In genomic region chr13:48153248-48153647, GRCm38 (mm10) we compare ENCODE assay signal across 14 mouse cellular contexts.
DNase-seq lines count a peak whose midpoint lies in the region; ATAC-seq lines count a peak whose summit lies in the region.
"Had no signal": no experiment of that assay in that cellular context is flagged by ENCODE, and none has a peak within 500 bp of the region (broad histone marks: within the 10 kb centered on the region; RNA-seq: fewer than 3 reads in every experiment).

No protein-coding gene starts in this region.

- H3K4me3 ChIP-seq in forebrain, embryonic 13.5 days: no peak overlapping the region
- no peak overlapping the region for H3K4me3 ChIP-seq in midbrain, embryonic 13.5 days (replicated peaks)
- H3K4me3 ChIP-seq: embryonic facial prominence, embryonic 10.5 days had no signal

- peak overlapping the region; percentile 77 for H3K27ac ChIP-seq in forebrain, embryonic 13.5 days
- peak overlapping the region; percentile 44; the same call in 1 of the 2 replicates for H3K27ac ChIP-seq in midbrain, embryonic 13.5 days
- H3K27ac ChIP-seq: embryonic facial prominence, embryonic 10.5 days; kidney, postnatal 0 days had no signal

- H3K4me2 ChIP-seq in forebrain, embryonic 13.5 days: no peak overlapping the region
- H3K4me2 ChIP-seq in midbrain, embryonic 13.5 days (replicated peaks): no peak overlapping the region
- H3K4me2 ChIP-seq: heart, embryonic 11.5 days had no signal

- H3K4me1 ChIP-seq in forebrain, embryonic 13.5 days: peaks cover 45% of the 10 kb centered on the region
- peaks cover 25% of the 10 kb centered on the region for H3K4me1 ChIP-seq in midbrain, embryonic 13.5 days (replicated peaks)

- no peaks in the 10 kb centered on the region for H3K36me3 ChIP-seq in forebrain, embryonic 13.5 days (ENCODE audit: poor library complexity, severe bottlenecking)
- no peaks in the 10 kb centered on the region for H3K36me3 ChIP-seq in midbrain, embryonic 13.5 days
- H3K36me3 ChIP-seq: embryonic facial prominence, embryonic 10.5 days; G1E had no signal

- DNase-seq in cerebellum, adult 9-10 months: peak; percentile 3
- peak; percentile 44 for DNase-seq in left cerebral cortex, postnatal 4 days
- DNase-seq in left cerebral cortex, adult 11 months (ENCODE audit: low spot score): no peak
- DNase-seq in testis, postnatal 14 days (ENCODE audit: low spot score): no peak
- DNase-seq in heart, postnatal 4 days: no peak
- DNase-seq: thymus, adult 2 months had no signal

- H3K27me3 ChIP-seq in forebrain, embryonic 13.5 days: no peaks in the 10 kb centered on the region
- no peaks in the 10 kb centered on the region for H3K27me3 ChIP-seq in midbrain, embryonic 13.5 days

- H3K9me3 ChIP-seq in forebrain, embryonic 13.5 days (replicated peaks): no peaks in the 10 kb centered on the region; the same call in 1 of the 2 replicates
- H3K9me3 ChIP-seq in midbrain, embryonic 13.5 days: no peaks in the 10 kb centered on the region
- H3K9me3 ChIP-seq: embryonic facial prominence, embryonic 10.5 days had no signal

- WGBS in forebrain, embryonic 13.5 days: 19% methylated on average over 7 of the region's 7 CpGs
- WGBS in midbrain, embryonic 13.5 days: 47% methylated on average over 7 of the region's 7 CpGs

- intact Hi-C loops in left cerebral cortex, postnatal 4 days (cut with DNase I): no loop called here

- ATAC-seq in cerebellum, adult (ENCODE audit: insufficient number of reproducible peaks, low FRiP score, low TSS enrichment): no peak
- ATAC-seq in forebrain, embryonic 13.5 days: no peak
- no peak for ATAC-seq in midbrain, embryonic 13.5 days
- ATAC-seq: lung, postnatal 0 days had no signal

- H3K9ac ChIP-seq in forebrain, embryonic 13.5 days: no peak overlapping the region
- H3K9ac ChIP-seq in midbrain, embryonic 13.5 days (replicated peaks): no peak overlapping the region

Comparison
In these comparisons a context has a peak if more than half of its experiments do, and no peak if none do; other contexts are left out.
1. DNase-seq: peak in cerebellum, adult 9-10 months (single experiment) and left cerebral cortex, postnatal 4 days (single experiment); none in left cerebral cortex, adult 11 months (single experiment), testis, postnatal 14 days (single experiment) and heart, postnatal 4 days (single experiment).